Mouse (Mus musculus): ENCODE measurements at regions not wholly inside any gene's neighbourhood (a gene's known extent, or its start where the extent isn't known, plus 50 kb on each side); places are given as distances from the start of the nearest gene placed in this dataset.

GRCm38 (mm10) chr16:86000846-86001245 lies 99.2 kb upstream of the Adamts5 start:
- Histone ChIP-seq H3K27ac (ENCODE audit: insufficient read depth, low read depth) (no peak overlapping the region), H3K79me2 (replicated peaks; ENCODE audit: control insufficient read depth, extremely low read depth, insufficient read depth, poor library complexity, severe bottlenecking) (no peaks in the 10 kb centered on the region), H3K4me2 (ENCODE audit: insufficient read depth, low read depth, poor library complexity, severe bottlenecking) (no peak overlapping the region), H3K27me3 (replicated peaks) (no peaks in the 10 kb centered on the region), H3K9me3 (replicated peaks; ENCODE audit: low read length) (no peaks in the 10 kb centered on the region), H3K9ac (ENCODE audit: insufficient read depth, low read depth) (no peak overlapping the region), H3K4me1 (ENCODE audit: control insufficient read depth in 1 of 2, insufficient read depth in 2 of 2) (no peaks in the 10 kb centered on the region), H3K36me3 (replicated peaks in 1 of 2; ENCODE audit: control insufficient read depth in 1 of 2, insufficient read depth in 1 of 2, low read length in 1 of 2) (no peaks in the 10 kb centered on the region), H3K4me3 (replicated peaks in 1 of 3; ENCODE audit: low read depth in 2 of 3, low read length in 2 of 3, poor library complexity in 1 of 3) (no peak overlapping the region)
- no peak for DNase-seq (ENCODE audit: extremely low read depth)
- in situ Hi-C loops (cut with MboI; ENCODE audit: low pct_ligation_motif_present, low pct_unique_long_range_greater_than_20kb, low sequenced_read_pairs): no loop called here
- TF ChIP-seq CHD2 (IDR thresholded peaks at IDR 0.05; ENCODE audit: low read length): no peak
- TF ChIP-seq USF1 (IDR thresholded peaks at IDR 0.05; ENCODE audit: low read depth, low read length): no peak
- no peak for TF ChIP-seq POLR2AphosphoS2 (IDR thresholded peaks at IDR 0.05; ENCODE audit: low read depth, low read length)
- TF ChIP-seq IRF4 (IDR thresholded peaks at IDR 0.05; ENCODE audit: low read depth, low read length): no peak
- dilution Hi-C loops (cut with MboI; ENCODE audit: extremely low pct_ligation_motif_present, extremely low pct_unique_long_range_greater_than_20kb, low sequenced_read_pairs): no loop called here

DNA sequence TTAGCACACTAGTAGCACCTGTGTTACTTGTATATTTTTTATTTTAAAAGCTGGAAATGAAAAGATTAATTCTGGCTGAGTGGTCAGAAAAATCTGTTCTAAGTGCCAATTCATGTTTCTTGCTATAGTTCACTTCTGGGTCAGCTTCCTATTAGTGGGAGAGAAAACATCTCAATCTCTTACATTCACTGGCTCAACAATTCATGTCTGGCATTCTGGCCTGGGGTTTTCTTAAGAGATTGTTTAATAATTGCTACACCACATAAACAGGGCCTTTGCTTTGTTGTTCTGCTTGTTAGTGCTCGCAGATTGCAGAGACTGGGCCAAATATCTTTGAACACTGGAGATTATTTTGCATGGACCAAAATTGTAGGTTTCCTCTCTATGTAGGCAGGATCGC lies 84.2 kb upstream of the Adamts5 start:
- in situ Hi-C loops (cut with MboI; ENCODE audit: low pct_ligation_motif_present, low pct_unique_long_range_greater_than_20kb, low sequenced_read_pairs) (no loop called here), dilution Hi-C loops (cut with MboI; ENCODE audit: extremely low pct_ligation_motif_present, extremely low pct_unique_long_range_greater_than_20kb, low sequenced_read_pairs) (no loop called here)
- Histone ChIP-seq H3K9me3 (replicated peaks; ENCODE audit: low read length) (no peaks in the 10 kb centered on the region), H3K4me2 (ENCODE audit: insufficient read depth, low read depth, poor library complexity, severe bottlenecking) (no peak overlapping the region), H3K27me3 (replicated peaks) (no peaks in the 10 kb centered on the region), H3K36me3 (replicated peaks in 1 of 2; ENCODE audit: control insufficient read depth in 1 of 2, insufficient read depth in 1 of 2, low read length in 1 of 2) (no peaks in the 10 kb centered on the region), H3K4me3 (replicated peaks in 1 of 3; ENCODE audit: low read depth in 2 of 3, low read length in 2 of 3, poor library complexity in 1 of 3) (no peak overlapping the region), H3K9ac (ENCODE audit: insufficient read depth, low read depth) (no peak overlapping the region), H3K27ac (ENCODE audit: insufficient read depth, low read depth) (no peak overlapping the region), H3K4me1 (ENCODE audit: control insufficient read depth in 1 of 2, insufficient read depth in 2 of 2) (no peaks in the 10 kb centered on the region), H3K79me2 (replicated peaks; ENCODE audit: control insufficient read depth, extremely low read depth, insufficient read depth, poor library complexity, severe bottlenecking) (no peaks in the 10 kb centered on the region)
- DNase-seq (ENCODE audit: extremely low read depth): no peak
- TF ChIP-seq IRF4 (IDR thresholded peaks at IDR 0.05; ENCODE audit: low read depth, low read length): no peak
- no peak for TF ChIP-seq E2F4 (IDR thresholded peaks at IDR 0.05; ENCODE audit: insufficient replicate concordance, low read depth, low read length)
- TF ChIP-seq BHLHE40 (IDR thresholded peaks at IDR 0.05; ENCODE audit: low read depth, low read length): no peak

- dilution Hi-C loops (cut with MboI; ENCODE audit: extremely low pct_ligation_motif_present, extremely low pct_unique_long_range_greater_than_20kb, low sequenced_read_pairs) (no loop called here), in situ Hi-C loops (cut with MboI; ENCODE audit: low pct_ligation_motif_present, low pct_unique_long_range_greater_than_20kb, low sequenced_read_pairs) (no loop called here)
- H3K4me3 ChIP-seq (replicated peaks in 1 of 3; ENCODE audit: low read depth in 2 of 3, low read length in 2 of 3, poor library complexity in 1 of 3): no peak overlapping the region
- no peaks in the 10 kb centered on the region for H3K36me3 ChIP-seq (replicated peaks in 1 of 2; ENCODE audit: control insufficient read depth in 1 of 2, insufficient read depth in 1 of 2, low read length in 1 of 2)
- no peak overlapping the region for H3K4me2 ChIP-seq (ENCODE audit: insufficient read depth, low read depth, poor library complexity, severe bottlenecking)
- no peaks in the 10 kb centered on the region for H3K79me2 ChIP-seq (replicated peaks; ENCODE audit: control insufficient read depth, extremely low read depth, insufficient read depth, poor library complexity, severe bottlenecking)
- H3K9me3 ChIP-seq (replicated peaks; ENCODE audit: low read length): no peaks in the 10 kb centered on the region
- H3K27ac ChIP-seq (ENCODE audit: insufficient read depth, low read depth): no peak overlapping the region
- no peak for TF ChIP-seq SIN3A (IDR thresholded peaks at IDR 0.05; ENCODE audit: low read length)
- no peak for TF ChIP-seq ETS1 (conservative IDR thresholded peaks at IDR 0.05; ENCODE audit: low read depth, low read length)
- no peak for TF ChIP-seq TCF12 (IDR thresholded peaks at IDR 0.05; ENCODE audit: low read depth, low read length)
- TF ChIP-seq TBP (conservative IDR thresholded peaks at IDR 0.05; ENCODE audit: low read depth, low read length): no peak
- TF ChIP-seq USF2 (conservative IDR thresholded peaks at IDR 0.05; ENCODE audit: low read depth, low read length): no peak
- TF ChIP-seq MAFK (IDR thresholded peaks at IDR 0.05; ENCODE audit: insufficient replicate concordance, low read length): no peak
- no peaks in the 10 kb centered on the region for H3K27me3 ChIP-seq (replicated peaks)
- no peaks in the 10 kb centered on the region for H3K4me1 ChIP-seq (ENCODE audit: control insufficient read depth in 1 of 2, insufficient read depth in 2 of 2)
- no peak for DNase-seq (ENCODE audit: extremely low read depth)
- H3K9ac ChIP-seq (ENCODE audit: insufficient read depth, low read depth): no peak overlapping the region
These were observed 75.5 kb upstream of the Adamts5 start for GRCm38 (mm10) chr16:85977102-85977501.

Measured in CH12.LX (cell line).